Mouse (Mus musculus): ENCODE results near the gene Trim46.

Trim46 gene

DNA sequence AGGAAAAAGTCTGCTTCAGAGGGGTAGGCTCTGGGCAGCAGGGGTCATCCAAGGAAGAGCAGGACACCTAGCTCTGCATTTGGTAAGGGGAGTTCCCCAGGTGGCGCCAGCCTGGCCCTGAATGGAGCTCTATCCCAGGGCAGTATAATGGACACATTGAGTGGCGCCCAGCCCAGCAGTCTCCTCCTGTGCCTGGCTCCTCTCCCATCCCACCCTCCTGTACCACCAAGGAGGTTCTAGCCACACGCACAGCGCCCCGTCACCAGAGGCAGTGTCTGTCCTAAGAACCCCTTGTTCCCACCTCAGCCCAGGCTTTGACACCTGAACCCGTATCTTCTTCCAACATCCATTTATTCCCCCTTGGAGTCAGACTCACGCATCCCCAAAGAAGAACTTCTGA lies 36.4 kb downstream of the Trim46 start:
- no peak for DNase-seq (ENCODE audit: low spot score)

DNA sequence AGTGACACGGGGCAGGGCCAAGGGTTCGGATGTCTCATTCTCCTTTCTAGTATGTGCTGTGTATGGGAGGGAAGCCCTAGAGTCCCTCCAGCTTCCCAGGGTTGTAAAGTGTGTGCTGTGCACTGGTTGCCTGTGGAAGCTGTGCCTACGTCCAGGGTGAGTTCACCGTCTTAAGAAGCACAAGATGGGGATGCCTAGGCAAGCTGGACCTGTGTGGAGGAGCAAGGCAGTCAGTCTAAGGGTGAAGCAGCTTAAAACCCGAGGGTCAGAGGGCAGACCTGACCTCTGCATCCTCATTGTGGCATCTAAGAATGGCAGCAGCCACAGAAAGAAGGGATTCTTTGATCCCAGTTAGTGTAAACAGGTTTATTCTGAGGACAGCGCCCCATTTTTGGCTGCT lies 37.4 kb downstream of the Trim46 start:
- no peak for DNase-seq (ENCODE audit: low spot score)

- no peak for DNase-seq (ENCODE audit: low spot score)
Observed at GRCm38 (mm10) chr3:89208075-89208657, 37.9 kb downstream of the Trim46 start.

GRCm38 (mm10) chr3:89206695-89207094 lies 39.4 kb downstream of the Trim46 start:
- DNase-seq (ENCODE audit: low spot score), result no peak

- DNase-seq (ENCODE audit: low spot score), result no peak
Observed at GRCm38 (mm10) chr3:89206079-89206478, 40.0 kb downstream of the Trim46 start.

GRCm38 (mm10) chr3:89203142-89203514 lies 43.0 kb downstream of the Trim46 start:
- no peak for DNase-seq (ENCODE audit: low spot score)

DNA sequence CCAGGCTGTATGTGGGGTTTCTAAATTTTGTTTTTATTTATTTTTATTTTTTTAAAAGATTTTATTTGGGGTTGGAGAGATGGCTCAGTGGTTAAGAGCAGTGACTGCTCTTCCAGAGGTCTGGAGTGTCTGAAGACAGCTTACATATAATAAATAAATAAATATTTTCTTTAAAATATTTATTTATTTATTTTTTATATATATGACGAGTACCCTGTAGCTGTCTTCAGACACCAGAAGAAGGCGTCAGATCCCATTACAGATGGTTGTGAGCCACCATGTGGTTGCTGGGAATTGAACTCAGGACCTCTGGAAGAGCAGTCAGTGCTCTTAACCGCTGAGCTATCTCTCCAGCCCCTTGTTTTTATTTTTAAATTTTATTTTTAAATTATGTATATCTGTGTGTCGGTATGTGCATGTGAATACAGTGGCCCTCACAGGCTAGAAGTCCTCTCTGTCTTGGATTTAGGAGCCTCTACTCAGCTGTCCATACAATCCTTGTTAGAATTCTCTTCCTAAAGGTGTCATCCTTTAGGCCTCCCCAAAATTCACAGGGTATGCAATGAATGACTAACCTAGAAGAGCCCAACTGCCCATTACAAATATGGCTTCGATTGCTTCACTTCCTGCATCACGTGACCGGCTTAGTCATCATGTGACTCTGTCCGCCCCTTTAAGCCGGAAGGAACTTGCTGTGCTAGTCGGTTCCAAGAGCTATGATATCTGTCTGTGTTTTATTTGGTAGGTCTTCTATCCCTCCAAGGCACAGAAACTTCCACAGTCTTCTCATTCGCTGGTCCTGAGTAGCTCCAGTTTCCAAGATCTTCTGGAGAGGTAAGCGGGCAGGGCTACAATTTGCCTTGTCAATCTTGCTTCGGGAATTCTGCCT lies 43.6 kb downstream of the Trim46 start, which contains the start of gene Gba:
Gene Gba (plus strand): TSS at position 676 of the 889 bp plus-strand sequence.
- peak; percentile 94 for DNase-seq (ENCODE audit: low spot score)

- no peak for DNase-seq (ENCODE audit: low spot score)
Observed at GRCm38 (mm10) chr3:89199839-89200238, 46.3 kb downstream of the Trim46 start.

GRCm38 (mm10) chr3:89195979-89196877 lies 49.9 kb downstream of the Trim46 start:
- peak; percentile 88 for DNase-seq (ENCODE audit: low spot score)

GRCm38 (mm10) chr3:89193853-89194252 lies 52.3 kb downstream of the Trim46 start:
- DNase-seq (ENCODE audit: low spot score), result no peak

- DNase-seq (ENCODE audit: low spot score), result no peak
Observed at GRCm38 (mm10) chr3:89193351-89193750, 52.8 kb downstream of the Trim46 start.

DNA sequence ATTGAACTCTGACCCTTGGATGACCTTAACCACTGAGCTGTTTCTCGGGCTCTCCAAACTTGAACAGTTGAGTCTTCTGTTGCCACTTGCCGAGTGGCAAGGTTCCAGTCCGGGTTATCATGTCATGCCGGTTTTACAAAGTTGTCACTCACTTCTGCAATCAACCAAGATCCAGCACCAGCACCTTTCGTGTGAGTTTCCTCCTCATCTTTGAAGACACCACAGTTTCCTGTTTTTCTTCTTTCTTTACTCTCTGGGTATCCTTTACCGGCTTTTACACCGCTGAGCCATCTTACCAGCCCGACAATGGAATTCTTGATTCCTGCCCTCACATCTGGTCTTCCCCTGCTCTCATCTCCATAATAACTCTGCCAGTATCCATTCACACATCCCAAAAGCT lies 55.7 kb downstream of the Trim46 start:
- no peak for DNase-seq (ENCODE audit: low spot score)

GRCm38 (mm10) chr3:89188478-89188875 lies 57.6 kb downstream of the Trim46 start:
- DNase-seq (ENCODE audit: low spot score), result no peak

- no peak for DNase-seq (ENCODE audit: low spot score)
Observed at GRCm38 (mm10) chr3:89187690-89188477, 58.2 kb downstream of the Trim46 start.

DNA sequence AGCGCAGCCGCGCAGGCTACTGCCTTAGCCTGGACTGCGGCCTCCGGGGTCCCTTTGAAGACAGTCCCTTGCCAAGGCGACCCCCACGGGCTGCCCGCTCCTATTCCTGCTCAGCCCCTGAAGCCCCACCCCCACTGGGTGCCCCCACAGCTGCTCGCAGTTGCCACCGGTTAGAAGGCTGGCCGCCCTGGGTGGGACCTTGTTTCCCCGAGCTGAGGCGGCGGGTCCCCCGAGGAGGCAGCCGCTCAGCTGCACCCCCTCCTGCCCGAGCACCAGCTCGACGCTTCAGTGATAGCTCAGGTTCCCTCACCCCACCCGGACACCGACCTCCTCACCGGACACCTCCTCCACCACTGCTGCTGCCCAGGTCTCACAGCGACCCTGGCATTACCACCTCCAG lies 58.9 kb downstream of the Trim46 start:
- DNase-seq (ENCODE audit: low spot score), result no peak

Measured in c-Kit-positive CD71-positive TER-119-positive erythroid progenitor cells, embryonic 14.5 days (primary cell).